Mouse (Mus musculus): ENCODE results near the gene Pga5. TPM values are rescaled to one million over a fixed set of nuclear protein-coding genes. Genes with fewer than 3 reads are reported as not detected.

The Pga5 gene
- total and polyA plus RNA-seq, 2 experiments from 2014 or later = not detected

DNA sequence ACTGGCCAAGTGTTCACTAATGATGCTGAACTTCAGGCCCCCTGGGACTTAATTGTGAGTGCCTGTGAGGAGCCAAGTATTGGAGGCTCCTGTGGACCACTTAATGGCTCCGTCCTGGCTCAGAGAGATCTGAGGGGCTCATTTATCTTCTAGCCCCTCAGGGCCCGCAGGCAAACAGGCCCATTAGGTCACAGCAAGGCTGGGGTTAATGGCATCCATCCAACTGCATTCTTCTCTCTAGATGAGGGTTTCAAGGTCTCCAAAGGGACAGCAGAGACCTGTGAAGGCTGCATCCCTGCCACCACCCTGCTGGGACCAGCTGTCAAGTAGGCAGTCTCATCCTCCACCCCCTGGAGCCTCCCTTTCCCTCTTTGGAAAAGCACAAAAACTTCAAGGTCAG lies 41.9 kb upstream of the Pga5 start:
- 30% methylated on average over 2 of the region's 2 CpGs for WGBS
- Histone ChIP-seq H3K27ac (ENCODE audit: low read depth, low read length) (no peak overlapping the region), H3K27me3 (ENCODE audit: insufficient read depth, low read length) (no peaks in the 10 kb centered on the region), H3K9me3 (ENCODE audit: low read length) (no peaks in the 10 kb centered on the region), H3K9ac (no peak overlapping the region), H3K36me3 (ENCODE audit: insufficient read depth) (no peaks in the 10 kb centered on the region), H3K4me2 (ENCODE audit: low read depth) (no peak overlapping the region), H3K4me3 (ENCODE audit: low read depth, low read length) (no peak overlapping the region), H3K4me1 (ENCODE audit: insufficient read depth) (peaks cover 7% of the 10 kb centered on the region; the same call in 1 of the 2 replicates)
- no peak for DNase-seq
- ATAC-seq = no peak
- TF ChIP-seq CTCF (IDR thresholded peaks at IDR 0.05; ENCODE audit: low read depth) = no peak

GRCm38 (mm10) chr19:10718251-10718775 lies 40.4 kb upstream of the Pga5 start:
- TF ChIP-seq CTCF (IDR thresholded peaks at IDR 0.05; ENCODE audit: low read depth) = no peak
- no peaks in the 10 kb centered on the region for H3K27me3 ChIP-seq (ENCODE audit: insufficient read depth, low read length)
- H3K27ac ChIP-seq (ENCODE audit: low read depth, low read length) = no peak overlapping the region
- ATAC-seq (no peak), DNase-seq (no peak)
- no peak overlapping the region for H3K9ac ChIP-seq
- peaks cover 3% of the 10 kb centered on the region; the same call in 1 of the 2 replicates for H3K4me1 ChIP-seq (ENCODE audit: insufficient read depth)
- peaks cover 10% of the 10 kb centered on the region for H3K36me3 ChIP-seq (ENCODE audit: insufficient read depth)
- WGBS = 69% methylated on average over 7 of the region's 7 CpGs
- H3K4me2 ChIP-seq (ENCODE audit: low read depth) = no peak overlapping the region
- H3K9me3 ChIP-seq (ENCODE audit: low read length) = no peaks in the 10 kb centered on the region
- no peak overlapping the region for H3K4me3 ChIP-seq (ENCODE audit: low read depth, low read length)

DNA sequence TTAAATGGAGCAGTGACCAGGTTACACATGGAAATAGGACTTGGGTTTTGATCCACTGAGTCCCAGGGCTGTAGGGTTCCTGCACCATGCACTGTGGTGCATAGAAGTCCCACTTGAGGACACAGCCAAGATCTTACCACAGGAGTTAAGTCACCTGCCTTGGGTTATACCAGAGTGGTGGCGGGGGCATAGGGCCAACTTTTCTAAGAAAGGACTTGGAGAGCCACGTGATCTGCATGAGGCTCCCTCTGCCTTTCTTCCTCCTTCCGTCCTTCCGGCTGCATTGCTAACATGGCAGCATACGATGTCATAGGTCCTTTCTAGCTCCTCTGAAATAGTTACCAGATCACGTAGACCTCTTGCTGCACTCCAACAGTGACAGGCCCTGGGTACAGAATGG lies 37.6 kb upstream of the Pga5 start:
- Histone ChIP-seq H3K4me2 (ENCODE audit: low read depth) (no peak overlapping the region), H3K27me3 (ENCODE audit: insufficient read depth, low read length) (no peaks in the 10 kb centered on the region), H3K4me1 (ENCODE audit: insufficient read depth) (no peaks in the 10 kb centered on the region), H3K9ac (no peak overlapping the region), H3K27ac (ENCODE audit: low read depth, low read length) (no peak overlapping the region), H3K9me3 (ENCODE audit: low read length) (no peaks in the 10 kb centered on the region), H3K4me3 (ENCODE audit: low read depth, low read length) (no peak overlapping the region), H3K36me3 (ENCODE audit: insufficient read depth) (peaks cover 36% of the 10 kb centered on the region)
- DNase-seq (no peak), ATAC-seq (no peak)
- no peak for TF ChIP-seq CTCF (IDR thresholded peaks at IDR 0.05; ENCODE audit: low read depth)
- WGBS = 81% methylated on average over 6 of the region's 6 CpGs

GRCm38 (mm10) chr19:10714682-10715475 lies 37.0 kb upstream of the Pga5 start:
- peaks cover 3% of the 10 kb centered on the region; the same call in 1 of the 2 replicates for H3K4me1 ChIP-seq (ENCODE audit: insufficient read depth)
- H3K9ac ChIP-seq = no peak overlapping the region
- no peaks in the 10 kb centered on the region for H3K27me3 ChIP-seq (ENCODE audit: insufficient read depth, low read length)
- H3K9me3 ChIP-seq (ENCODE audit: low read length) = no peaks in the 10 kb centered on the region
- H3K27ac ChIP-seq (ENCODE audit: low read depth, low read length) = peak overlapping the region; percentile 64
- peaks cover 40% of the 10 kb centered on the region for H3K36me3 ChIP-seq (ENCODE audit: insufficient read depth)
- ATAC-seq = peak; percentile 80
- H3K4me2 ChIP-seq (ENCODE audit: low read depth) = no peak overlapping the region
- TF ChIP-seq CTCF (IDR thresholded peaks at IDR 0.05; ENCODE audit: low read depth) = peak; percentile 91
- peak; percentile 87 for DNase-seq
- H3K4me3 ChIP-seq (ENCODE audit: low read depth, low read length) = no peak overlapping the region
- WGBS = 26% methylated on average over 4 of the region's 4 CpGs

DNA sequence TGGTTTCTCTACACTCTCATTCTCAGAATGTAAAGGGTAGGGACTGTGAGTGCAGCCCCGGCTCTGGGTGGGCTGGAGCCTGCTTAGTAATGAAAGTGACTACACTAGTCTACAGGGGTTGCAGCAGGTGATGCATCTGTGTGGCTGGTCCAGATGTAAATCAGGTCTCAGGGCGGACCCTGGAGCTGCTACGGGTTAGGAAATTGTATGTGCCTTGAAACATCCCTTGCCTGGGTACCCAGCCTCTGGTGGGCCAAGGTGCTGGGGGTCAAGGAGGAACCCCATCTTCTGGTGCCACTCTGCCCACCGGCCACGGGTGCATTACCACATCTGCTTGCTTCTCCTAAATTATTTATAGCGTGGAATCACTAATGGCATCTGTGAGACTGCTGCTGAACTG lies 36.3 kb upstream of the Pga5 start:
- ATAC-seq = no peak
- no peak for TF ChIP-seq CTCF (IDR thresholded peaks at IDR 0.05; ENCODE audit: low read depth)
- H3K36me3 ChIP-seq (ENCODE audit: insufficient read depth) = peaks cover 40% of the 10 kb centered on the region
- H3K4me2 ChIP-seq (ENCODE audit: low read depth) = no peak overlapping the region
- H3K9me3 ChIP-seq (ENCODE audit: low read length) = no peaks in the 10 kb centered on the region
- no peaks in the 10 kb centered on the region for H3K27me3 ChIP-seq (ENCODE audit: insufficient read depth, low read length)
- peaks cover 6% of the 10 kb centered on the region; the same call in 1 of the 2 replicates for H3K4me1 ChIP-seq (ENCODE audit: insufficient read depth)
- H3K9ac ChIP-seq = no peak overlapping the region
- no peak overlapping the region for H3K4me3 ChIP-seq (ENCODE audit: low read depth, low read length)
- 80% methylated on average over 6 of the region's 6 CpGs for WGBS
- DNase-seq = no peak
- peak overlapping the region; percentile 64 for H3K27ac ChIP-seq (ENCODE audit: low read depth, low read length)

DNA sequence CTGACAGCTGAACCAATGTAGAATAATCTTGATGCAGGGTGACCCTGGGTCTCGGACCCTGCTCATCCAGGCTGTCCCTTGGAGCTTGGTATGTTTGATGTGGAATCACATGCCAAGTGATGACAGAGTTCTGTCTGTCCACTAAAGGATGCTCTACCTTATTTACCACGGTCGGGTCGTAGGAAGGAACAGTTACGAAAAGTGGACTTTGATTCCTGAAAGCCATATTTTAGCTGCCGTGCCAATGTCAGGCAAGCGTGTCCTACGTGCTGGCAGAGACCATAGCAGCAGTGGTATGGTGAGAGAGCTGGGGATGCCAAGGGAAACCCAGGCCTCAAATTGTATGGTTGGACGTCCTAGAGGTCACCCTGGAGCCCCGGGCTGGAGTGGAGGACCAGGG lies 35.7 kb upstream of the Pga5 start:
- no peak overlapping the region for H3K4me3 ChIP-seq (ENCODE audit: low read depth, low read length)
- TF ChIP-seq CTCF (IDR thresholded peaks at IDR 0.05; ENCODE audit: low read depth) = no peak
- DNase-seq (no peak), ATAC-seq (no peak)
- no peak overlapping the region for H3K4me2 ChIP-seq (ENCODE audit: low read depth)
- H3K27me3 ChIP-seq (ENCODE audit: insufficient read depth, low read length) = no peaks in the 10 kb centered on the region
- H3K9ac ChIP-seq = no peak overlapping the region
- peaks cover 42% of the 10 kb centered on the region for H3K36me3 ChIP-seq (ENCODE audit: insufficient read depth)
- no peaks in the 10 kb centered on the region for H3K9me3 ChIP-seq (ENCODE audit: low read length)
- WGBS = 97% methylated on average over 10 of the region's 10 CpGs
- peaks cover 6% of the 10 kb centered on the region; the same call in 1 of the 2 replicates for H3K4me1 ChIP-seq (ENCODE audit: insufficient read depth)
- no peak overlapping the region for H3K27ac ChIP-seq (ENCODE audit: low read depth, low read length)

- ATAC-seq = no peak
- WGBS = 91% methylated on average over 12 of the region's 12 CpGs
- Histone ChIP-seq H3K4me2 (ENCODE audit: low read depth) (no peak overlapping the region), H3K9me3 (ENCODE audit: low read length) (no peaks in the 10 kb centered on the region), H3K27me3 (ENCODE audit: insufficient read depth, low read length) (no peaks in the 10 kb centered on the region), H3K9ac (no peak overlapping the region), H3K27ac (ENCODE audit: low read depth, low read length) (no peak overlapping the region), H3K4me3 (ENCODE audit: low read depth, low read length) (no peak overlapping the region), H3K4me1 (ENCODE audit: insufficient read depth) (peaks cover 6% of the 10 kb centered on the region; the same call in 1 of the 2 replicates), H3K36me3 (ENCODE audit: insufficient read depth) (peaks cover 47% of the 10 kb centered on the region)
- no peak for TF ChIP-seq CTCF (IDR thresholded peaks at IDR 0.05; ENCODE audit: low read depth)
- DNase-seq = no peak
Observed at GRCm38 (mm10) chr19:10712646-10713045, 34.8 kb upstream of the Pga5 start.

Data from forebrain, postnatal 0 days (tissue).